Mouse (Mus musculus) G1E (cell line): ENCODE measurements at regions not wholly inside any gene's neighbourhood (a gene's known extent, or its start where the extent isn't known, plus 50 kb on each side); places are given as distances from the start of the nearest gene placed in this dataset.

Source experiments
- ATAC-seq: 2 replicates; pipeline ENCODE4 v1.8.0; 2016; ENCODE audit warnings: mild to moderate bottlenecking; ENCODE audit not compliant: insufficient number of reproducible peaks, poor library complexity, low FRiP score, severe bottlenecking; ENCODE audit errors: extremely low read depth
- DNase-seq: peaks from one replicate; pipeline ENCODE4 v3.0.0; 2012; ENCODE audit warnings: low spot score
- H3K27me3 ChIP-seq: 2 replicates; pipeline ENCODE4 v1.6.1; 2012; ENCODE audit warnings: mild to moderate bottlenecking, low read length, inconsistent platforms; ENCODE audit not compliant: insufficient read depth
- H3K36me3 ChIP-seq: replicated peaks from 2 replicates; pipeline ENCODE3; 2012; ENCODE audit warnings: mild to moderate bottlenecking, inconsistent platforms
- H3K4me1 ChIP-seq: 2 replicates; pipeline ENCODE4 v1.6.1; 2012; ENCODE audit warnings: low read depth, low read length, inconsistent platforms, mixed read lengths; ENCODE audit not compliant: insufficient read depth
- H3K4me3 ChIP-seq: 2 replicates; pipeline ENCODE4 v1.5.1; 2012; ENCODE audit warnings: low read depth, mild to moderate bottlenecking, inconsistent platforms, low read length, moderate library complexity, mixed read lengths
- H3K9me3 ChIP-seq: replicated peaks from 2 replicates; pipeline ENCODE4 v1.6.1; 2012; ENCODE audit warnings: inconsistent platforms
- CTCF ChIP-seq: IDR thresholded peaks from 2 replicates; pipeline ENCODE4 v1.5.1; 2012; ENCODE audit warnings: low read depth, low read length, inconsistent platforms, mixed read lengths
- GATA1 ChIP-seq: IDR thresholded peaks from 2 replicates; pipeline ENCODE4 v1.6.1; 2012; ENCODE audit warnings: borderline replicate concordance, low read length, inconsistent platforms, mixed read lengths
- GATA2 ChIP-seq: IDR thresholded peaks from 2 replicates; pipeline ENCODE4 v1.6.1; 2012; ENCODE audit warnings: low read depth, low read length, inconsistent platforms, borderline replicate concordance
- POLR2AphosphoS5 ChIP-seq: IDR thresholded peaks from 2 replicates; pipeline ENCODE4 v1.6.1; 2012; ENCODE audit warnings: low read depth, low read length, inconsistent platforms; ENCODE audit not compliant: insufficient replicate concordance
- TAL1 ChIP-seq: conservative IDR thresholded peaks from 2 replicates; pipeline ENCODE4 v1.6.1; 2012; ENCODE audit warnings: low read depth, low read length, inconsistent platforms, mixed read lengths

DNA sequence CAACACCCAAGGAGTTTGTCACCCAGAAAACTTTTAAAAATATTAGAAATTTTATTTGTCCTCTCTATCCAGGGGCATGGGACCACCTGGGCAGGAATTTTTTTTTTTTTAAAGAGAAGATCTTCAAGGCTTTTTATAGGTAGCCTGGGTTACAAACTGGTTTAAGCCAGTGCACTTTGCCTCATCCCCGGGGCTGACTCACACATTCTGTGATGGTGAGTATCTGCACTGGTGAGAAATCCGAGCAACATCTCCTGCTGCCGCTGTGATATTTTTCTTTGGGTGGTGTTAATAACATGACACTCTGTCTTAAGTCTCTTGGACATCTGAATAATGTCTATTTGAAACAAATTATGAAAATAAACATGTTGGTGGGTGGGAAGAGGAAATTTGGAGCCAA lies 327.8 kb downstream of the Foxa2 start:
- DNase-seq (no peak), ATAC-seq (no peak)
- Histone ChIP-seq H3K4me1 (no peaks in the 10 kb centered on the region), H3K36me3 (no peaks in the 10 kb centered on the region), H3K9me3 (peaks cover 13% of the 10 kb centered on the region), H3K27me3 (no peaks in the 10 kb centered on the region), H3K4me3 (no peak overlapping the region)
- TF ChIP-seq GATA1, result no peak
- no peak for TF ChIP-seq CTCF
- TF ChIP-seq TAL1, result no peak
- no peak for TF ChIP-seq GATA2

DNA sequence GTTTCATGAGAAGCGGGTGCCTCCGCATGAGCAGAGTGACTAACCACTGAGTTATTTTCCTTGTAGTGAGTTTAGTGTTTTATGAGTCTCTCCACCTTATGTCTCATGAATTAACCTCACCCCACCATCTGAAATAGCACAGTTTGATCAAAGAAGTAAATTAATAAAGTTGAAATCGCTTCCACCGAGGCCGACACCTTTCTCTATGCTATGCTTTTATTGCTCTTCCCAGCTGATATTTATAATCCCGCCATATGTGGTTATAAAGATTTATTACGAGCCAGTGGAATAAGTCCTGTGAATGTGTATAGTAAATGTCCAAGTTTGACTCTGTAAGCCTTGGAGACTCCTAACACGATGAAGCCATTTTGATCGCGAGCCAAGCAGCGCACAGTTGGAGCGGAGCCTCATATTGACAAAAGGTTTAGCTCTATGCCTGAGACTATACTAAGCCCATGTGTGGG lies 329.3 kb downstream of the Foxa2 start:
- no peak for ATAC-seq
- no peak for DNase-seq
- Histone ChIP-seq H3K27me3 (no peaks in the 10 kb centered on the region), H3K4me3 (no peak overlapping the region), H3K9me3 (peaks cover 10% of the 10 kb centered on the region), H3K4me1 (no peaks in the 10 kb centered on the region), H3K36me3 (no peaks in the 10 kb centered on the region)
- no peak for TF ChIP-seq CTCF
- TF ChIP-seq POLR2AphosphoS5, result no peak
- no peak for TF ChIP-seq GATA1
- TF ChIP-seq TAL1, result no peak
- no peak for TF ChIP-seq GATA2

GRCm38 (mm10) chr2:147715791-147716190 lies 331.0 kb downstream of the Foxa2 start:
- Histone ChIP-seq H3K4me3 (no peak overlapping the region), H3K27me3 (no peaks in the 10 kb centered on the region), H3K36me3 (no peaks in the 10 kb centered on the region), H3K9me3 (peaks cover 10% of the 10 kb centered on the region), H3K4me1 (no peaks in the 10 kb centered on the region)
- DNase-seq (no peak), ATAC-seq (no peak)
- TF ChIP-seq GATA2 (no peak), GATA1 (no peak), POLR2AphosphoS5 (no peak), CTCF (no peak), TAL1 (no peak)

DNA sequence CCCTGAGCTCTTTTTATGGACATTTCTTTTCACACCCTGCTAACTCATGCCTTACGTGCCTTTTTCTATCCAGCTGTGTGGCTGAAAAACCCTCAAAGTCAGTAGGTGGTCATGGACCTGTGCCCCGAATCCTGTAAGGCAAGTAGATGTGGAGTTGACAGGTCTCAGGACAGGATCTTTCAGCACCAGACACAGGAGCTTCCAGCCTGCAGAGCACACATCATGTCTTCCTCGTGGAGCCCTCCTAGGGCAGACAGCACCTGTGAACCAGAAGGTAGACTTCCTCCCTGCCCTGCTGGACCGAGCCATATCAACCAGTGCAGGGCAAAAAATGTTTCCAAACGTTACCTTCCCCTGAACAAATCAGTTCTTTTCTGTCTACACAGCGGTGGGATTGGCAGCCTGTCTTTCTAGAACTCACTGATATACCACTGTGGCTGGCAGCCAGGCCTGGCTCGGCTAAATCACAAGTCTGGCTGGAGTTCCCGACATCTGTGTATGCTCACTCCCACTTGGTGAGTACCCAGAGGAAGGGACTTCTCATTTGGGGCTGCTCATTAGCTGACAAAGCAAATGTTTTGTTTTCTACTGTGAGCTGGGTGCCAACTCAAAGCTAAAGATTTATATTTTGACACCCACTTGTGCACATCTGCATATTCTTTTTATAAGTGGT lies 336.0 kb downstream of the Foxa2 start:
- H3K36me3 ChIP-seq, result no peaks in the 10 kb centered on the region
- H3K4me3 ChIP-seq, result no peak overlapping the region
- no peaks in the 10 kb centered on the region for H3K4me1 ChIP-seq
- ATAC-seq, result no peak
- TF ChIP-seq TAL1 (no peak), POLR2AphosphoS5 (no peak), GATA1 (no peak), GATA2 (no peak), CTCF (no peak)
- peaks cover 17% of the 10 kb centered on the region for H3K9me3 ChIP-seq
- no peak for DNase-seq
- H3K27me3 ChIP-seq, result no peaks in the 10 kb centered on the region

DNA sequence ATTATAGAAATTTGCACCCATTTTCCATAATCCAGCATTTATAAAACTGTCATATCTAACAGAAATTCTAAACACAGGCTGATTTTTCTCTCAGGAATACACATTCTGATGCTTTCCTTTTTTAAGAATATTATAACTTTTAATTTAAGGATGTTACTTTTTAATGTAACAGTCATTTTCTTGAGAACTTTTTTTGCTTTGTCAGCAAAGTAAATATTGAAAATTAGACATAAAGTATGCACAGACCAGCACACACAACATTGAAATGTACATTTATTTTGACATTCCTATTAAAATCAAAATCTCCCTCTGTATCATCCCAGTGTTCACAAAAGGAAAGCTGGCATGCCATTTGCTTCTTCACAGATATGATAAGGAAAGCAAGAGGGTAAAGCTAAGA lies 337.0 kb downstream of the Foxa2 start:
- H3K27me3 ChIP-seq, result no peaks in the 10 kb centered on the region
- no peaks in the 10 kb centered on the region for H3K4me1 ChIP-seq
- ATAC-seq (no peak), DNase-seq (no peak)
- H3K4me3 ChIP-seq, result no peak overlapping the region
- peaks cover 18% of the 10 kb centered on the region for H3K9me3 ChIP-seq
- no peaks in the 10 kb centered on the region for H3K36me3 ChIP-seq
- TF ChIP-seq CTCF (no peak), GATA1 (no peak), GATA2 (no peak), POLR2AphosphoS5 (no peak), TAL1 (no peak)

GRCm38 (mm10) chr2:147707156-147707555 lies 339.6 kb downstream of the Foxa2 start:
- TF ChIP-seq GATA1, result no peak
- no peak for TF ChIP-seq GATA2
- TF ChIP-seq POLR2AphosphoS5, result no peak
- TF ChIP-seq TAL1, result no peak
- no peak for TF ChIP-seq CTCF
- H3K9me3 ChIP-seq, result peaks cover 25% of the 10 kb centered on the region
- no peaks in the 10 kb centered on the region for H3K36me3 ChIP-seq
- no peak overlapping the region for H3K4me3 ChIP-seq
- ATAC-seq (no peak), DNase-seq (no peak)
- no peaks in the 10 kb centered on the region for H3K4me1 ChIP-seq
- H3K27me3 ChIP-seq, result no peaks in the 10 kb centered on the region

- Histone ChIP-seq H3K27me3 (no peaks in the 10 kb centered on the region), H3K9me3 (peaks cover 27% of the 10 kb centered on the region), H3K4me1 (no peaks in the 10 kb centered on the region), H3K4me3 (no peak overlapping the region), H3K36me3 (no peaks in the 10 kb centered on the region)
- ATAC-seq (no peak), DNase-seq (no peak)
- TF ChIP-seq POLR2AphosphoS5 (no peak), GATA1 (no peak), CTCF (no peak), TAL1 (no peak), GATA2 (no peak)
Measured at GRCm38 (mm10) chr2:147703981-147704380, 342.3 kb downstream of the Pax1 start.
